Mouse (Mus musculus): Measurements from ENCODE around the gene Dbi. TPM values are rescaled to one million over a fixed set of nuclear protein-coding genes. Genes with fewer than 3 reads are reported as not detected.

The Dbi gene
- total and polyA plus RNA-seq, 2 experiments from 2014 or later = 533 to 1,729 TPM

DNA sequence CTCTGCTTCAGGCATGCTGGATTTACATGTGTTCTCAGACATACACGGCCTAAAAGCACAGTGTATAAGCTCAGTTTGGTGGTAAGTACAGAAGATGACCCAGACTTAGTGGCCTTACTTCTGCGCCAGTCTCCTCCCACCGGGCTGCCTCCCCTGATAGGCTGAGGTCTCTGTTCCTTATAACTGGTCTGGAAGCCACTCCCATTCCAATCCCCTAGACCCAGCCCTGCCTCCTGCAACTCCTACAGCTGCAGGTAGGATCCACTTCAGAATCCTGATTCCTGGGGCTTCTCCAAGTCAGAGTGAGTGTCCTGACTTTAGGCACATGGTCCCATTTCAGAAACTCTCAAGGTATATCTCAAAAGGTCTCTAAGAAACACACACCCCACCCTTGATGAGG lies 35.2 kb downstream of the Dbi start:
- no peaks in the 10 kb centered on the region for H3K27me3 ChIP-seq (ENCODE audit: insufficient read depth, low read length)
- WGBS = 69% methylated on average over 3 of the region's 3 CpGs
- no peak for TF ChIP-seq CTCF (IDR thresholded peaks at IDR 0.05; ENCODE audit: low read depth)

DNA sequence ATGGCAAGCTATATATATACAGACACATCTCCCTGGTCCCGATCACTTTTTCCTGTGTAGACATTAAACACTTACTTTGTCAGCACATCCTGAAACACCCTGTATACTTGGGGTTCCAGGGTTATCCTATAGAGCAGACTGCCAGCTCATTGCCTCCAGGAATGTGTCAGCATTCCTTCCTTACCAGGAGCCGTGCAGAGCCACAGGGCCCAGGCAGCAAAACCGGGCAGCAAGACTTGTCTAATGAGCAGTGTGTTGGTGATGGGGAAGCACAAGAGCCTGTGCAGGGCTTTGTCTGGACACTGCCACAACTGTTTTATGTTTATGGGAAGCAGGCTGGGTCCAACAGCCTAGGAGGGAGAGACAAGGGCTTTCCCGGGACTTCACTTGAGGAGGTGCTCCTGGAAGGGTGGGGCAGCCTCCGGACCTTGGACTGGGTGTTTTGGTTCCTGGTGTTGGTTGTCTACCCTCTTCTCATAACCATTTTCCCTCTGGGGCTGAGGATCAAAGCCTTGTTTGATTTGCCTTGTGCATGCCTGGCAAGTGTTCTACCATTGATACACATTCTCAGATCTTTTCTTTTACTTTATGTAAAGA lies 36.9 kb downstream of the Dbi start:
- ATAC-seq (no peak), DNase-seq (no peak)
- Histone ChIP-seq H3K9me3 (ENCODE audit: low read length) (no peaks in the 10 kb centered on the region), H3K4me2 (ENCODE audit: low read depth) (no peak overlapping the region), H3K9ac (no peak overlapping the region), H3K36me3 (ENCODE audit: insufficient read depth) (no peaks in the 10 kb centered on the region), H3K27ac (ENCODE audit: low read depth, low read length) (no peak overlapping the region), H3K27me3 (ENCODE audit: insufficient read depth, low read length) (no peaks in the 10 kb centered on the region), H3K4me3 (ENCODE audit: low read depth, low read length) (no peak overlapping the region), H3K4me1 (ENCODE audit: insufficient read depth) (no peaks in the 10 kb centered on the region)
- WGBS = 59% methylated on average over 5 of the region's 5 CpGs
- TF ChIP-seq CTCF (IDR thresholded peaks at IDR 0.05; ENCODE audit: low read depth) = no peak

More for the DNA sequence above, 35.2 kb downstream of the Dbi start:
- ATAC-seq = no peak
- H3K4me2 ChIP-seq (ENCODE audit: low read depth) = no peak overlapping the region
- no peak overlapping the region for H3K4me3 ChIP-seq (ENCODE audit: low read depth, low read length)
- H3K9ac ChIP-seq = no peak overlapping the region
- H3K36me3 ChIP-seq (ENCODE audit: insufficient read depth) = no peaks in the 10 kb centered on the region
- no peaks in the 10 kb centered on the region for H3K4me1 ChIP-seq (ENCODE audit: insufficient read depth)
- no peak overlapping the region for H3K27ac ChIP-seq (ENCODE audit: low read depth, low read length)
- DNase-seq = no peak
- H3K9me3 ChIP-seq (ENCODE audit: low read length) = no peaks in the 10 kb centered on the region

DNA sequence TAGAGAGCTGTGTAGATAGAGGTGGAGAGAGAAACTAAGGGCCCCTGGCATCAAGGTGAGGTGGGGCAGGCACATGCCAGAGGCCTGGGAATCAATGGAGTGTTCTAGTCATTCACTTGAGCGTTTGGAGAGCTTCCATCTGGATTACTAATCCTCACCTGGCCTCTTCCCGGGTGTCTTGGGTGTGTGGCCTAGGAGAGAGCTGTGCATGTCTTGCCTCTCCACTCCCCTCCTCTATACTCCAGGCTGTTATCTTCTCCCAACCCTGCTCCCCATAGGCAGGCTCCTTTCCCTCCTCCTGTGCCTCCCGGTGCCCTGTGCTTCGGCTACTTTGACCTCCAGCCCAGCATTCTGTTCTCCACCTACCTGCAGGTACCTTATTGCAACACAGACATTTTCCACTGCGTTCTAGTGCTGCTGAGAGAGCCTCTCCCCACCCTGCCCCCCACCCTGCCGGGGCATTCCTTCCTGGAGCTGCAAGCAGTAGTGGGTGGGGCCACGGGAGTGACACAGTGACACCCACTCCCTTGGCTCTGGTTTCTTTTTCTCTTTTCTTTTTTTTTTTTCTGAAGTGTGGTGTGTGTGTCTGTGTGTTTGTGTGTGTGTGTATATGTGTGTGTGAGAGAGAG lies 37.8 kb downstream of the Dbi start:
- Histone ChIP-seq H3K4me1 (ENCODE audit: insufficient read depth) (no peaks in the 10 kb centered on the region), H3K4me2 (ENCODE audit: low read depth) (no peak overlapping the region), H3K9ac (no peak overlapping the region), H3K4me3 (ENCODE audit: low read depth, low read length) (no peak overlapping the region), H3K27ac (ENCODE audit: low read depth, low read length) (no peak overlapping the region), H3K9me3 (ENCODE audit: low read length) (no peaks in the 10 kb centered on the region), H3K36me3 (ENCODE audit: insufficient read depth) (no peaks in the 10 kb centered on the region), H3K27me3 (ENCODE audit: insufficient read depth, low read length) (no peaks in the 10 kb centered on the region)
- ATAC-seq = no peak
- TF ChIP-seq CTCF (IDR thresholded peaks at IDR 0.05; ENCODE audit: low read depth) = no peak
- no peak for DNase-seq
- 34% methylated on average over 7 of the region's 7 CpGs for WGBS

DNA sequence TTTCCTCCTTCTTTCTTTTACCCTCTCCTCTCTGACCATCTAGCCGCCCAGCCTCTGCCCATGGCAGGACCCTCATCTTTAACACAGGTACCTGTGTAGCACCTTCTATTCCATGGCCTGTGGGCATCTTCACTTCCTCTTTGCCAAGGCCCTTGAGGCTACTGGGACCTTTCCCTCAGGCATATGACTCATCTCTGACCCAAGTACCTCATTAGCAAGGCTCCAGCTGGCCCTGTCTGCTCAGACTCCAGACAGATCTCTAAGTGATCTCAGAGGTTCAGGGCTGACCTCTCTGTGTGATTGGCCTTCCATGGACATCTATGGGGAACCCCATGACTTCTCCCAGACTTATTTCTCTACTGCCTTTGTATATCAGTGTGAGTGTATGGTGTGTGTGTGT lies 40.2 kb downstream of the Dbi start:
- ATAC-seq = no peak
- no peak for TF ChIP-seq CTCF (IDR thresholded peaks at IDR 0.05; ENCODE audit: low read depth)
- Histone ChIP-seq H3K4me1 (ENCODE audit: insufficient read depth) (no peaks in the 10 kb centered on the region), H3K9ac (no peak overlapping the region), H3K9me3 (ENCODE audit: low read length) (no peaks in the 10 kb centered on the region), H3K36me3 (ENCODE audit: insufficient read depth) (no peaks in the 10 kb centered on the region), H3K27me3 (ENCODE audit: insufficient read depth, low read length) (no peaks in the 10 kb centered on the region), H3K4me3 (ENCODE audit: low read depth, low read length) (no peak overlapping the region), H3K27ac (ENCODE audit: low read depth, low read length) (no peak overlapping the region), H3K4me2 (ENCODE audit: low read depth) (no peak overlapping the region)
- 94% methylated on average over 1 of the region's 1 CpGs for WGBS
- DNase-seq = no peak

DNA sequence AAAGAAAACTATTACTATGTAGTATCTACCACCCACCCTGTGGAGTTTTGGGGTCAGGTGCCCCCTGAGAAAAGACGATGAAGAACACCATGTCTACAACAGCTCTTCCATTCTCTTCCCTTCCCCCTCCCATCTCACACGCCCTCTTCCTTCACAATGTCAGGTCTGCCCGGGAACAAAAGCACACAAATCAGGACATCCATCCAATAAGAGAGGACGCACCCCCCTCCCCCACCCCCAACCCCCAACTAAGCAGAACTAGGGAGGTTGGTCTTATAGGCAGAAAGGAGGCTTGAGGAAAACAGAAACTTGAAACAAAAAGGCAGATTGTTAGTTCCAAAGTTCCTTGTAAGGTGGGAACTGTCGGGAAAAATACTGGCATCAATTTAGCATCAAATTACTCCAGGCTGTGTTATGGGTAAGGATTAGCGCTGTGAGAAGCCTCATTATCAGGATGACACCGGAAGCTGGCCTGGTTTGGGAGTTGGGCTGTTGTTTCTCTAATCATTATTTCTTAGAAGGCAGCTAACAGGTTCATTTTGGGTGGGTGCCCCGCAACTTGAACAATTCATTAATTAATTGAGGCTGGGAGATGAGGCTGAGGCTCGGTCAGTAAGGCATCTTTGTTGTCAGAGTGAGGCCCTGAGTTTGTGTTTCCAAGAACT lies 43.0 kb downstream of the Dbi start:
- H3K4me3 ChIP-seq (ENCODE audit: low read depth, low read length) = no peak overlapping the region
- whole genome bisulfite sequencing = 11% methylated on average over 9 of the region's 9 CpGs
- no peak overlapping the region for H3K4me2 ChIP-seq (ENCODE audit: low read depth)
- TF ChIP-seq CTCF (IDR thresholded peaks at IDR 0.05; ENCODE audit: low read depth) = no peak
- no peak overlapping the region for H3K9ac ChIP-seq
- ATAC-seq (no peak), DNase-seq (no peak)
- H3K27ac ChIP-seq (ENCODE audit: low read depth, low read length) = no peak overlapping the region
- H3K36me3 ChIP-seq (ENCODE audit: insufficient read depth) = no peaks in the 10 kb centered on the region
- H3K4me1 ChIP-seq (ENCODE audit: insufficient read depth) = peaks cover 7% of the 10 kb centered on the region; the same call in 1 of the 2 replicates
- peaks cover 13% of the 10 kb centered on the region for H3K27me3 ChIP-seq (ENCODE audit: insufficient read depth, low read length)
- no peaks in the 10 kb centered on the region for H3K9me3 ChIP-seq (ENCODE audit: low read length)

DNA sequence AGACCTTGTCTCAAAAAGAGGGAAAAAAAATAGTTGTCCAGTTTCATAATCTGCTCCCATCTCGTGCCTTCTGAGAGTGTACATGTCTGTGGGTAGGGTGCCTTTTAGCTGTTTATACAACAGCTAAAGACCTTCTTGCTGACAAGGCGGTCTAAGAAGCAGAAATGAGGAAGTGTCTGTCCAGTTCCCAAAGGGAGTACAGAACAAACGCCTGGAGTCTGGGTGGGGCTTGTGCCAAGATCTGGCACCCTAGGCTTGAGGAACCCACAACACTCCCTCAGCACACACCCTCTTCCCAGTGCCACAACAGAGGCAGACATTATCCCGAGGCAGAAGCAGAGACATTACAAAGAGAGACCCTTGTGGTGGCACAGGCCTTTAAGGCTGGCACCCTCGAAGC lies 45.4 kb downstream of the Dbi start:
- DNase-seq (no peak), ATAC-seq (no peak)
- Histone ChIP-seq H3K36me3 (ENCODE audit: insufficient read depth) (no peaks in the 10 kb centered on the region), H3K4me1 (ENCODE audit: insufficient read depth) (peaks cover 9% of the 10 kb centered on the region; the same call in 1 of the 2 replicates), H3K27me3 (ENCODE audit: insufficient read depth, low read length) (peaks cover 13% of the 10 kb centered on the region), H3K9ac (no peak overlapping the region), H3K27ac (ENCODE audit: low read depth, low read length) (no peak overlapping the region), H3K4me3 (ENCODE audit: low read depth, low read length) (no peak overlapping the region), H3K9me3 (ENCODE audit: low read length) (no peaks in the 10 kb centered on the region), H3K4me2 (ENCODE audit: low read depth) (no peak overlapping the region)
- TF ChIP-seq CTCF (IDR thresholded peaks at IDR 0.05; ENCODE audit: low read depth) = no peak
- 77% methylated on average over 5 of the region's 5 CpGs for WGBS

DNA sequence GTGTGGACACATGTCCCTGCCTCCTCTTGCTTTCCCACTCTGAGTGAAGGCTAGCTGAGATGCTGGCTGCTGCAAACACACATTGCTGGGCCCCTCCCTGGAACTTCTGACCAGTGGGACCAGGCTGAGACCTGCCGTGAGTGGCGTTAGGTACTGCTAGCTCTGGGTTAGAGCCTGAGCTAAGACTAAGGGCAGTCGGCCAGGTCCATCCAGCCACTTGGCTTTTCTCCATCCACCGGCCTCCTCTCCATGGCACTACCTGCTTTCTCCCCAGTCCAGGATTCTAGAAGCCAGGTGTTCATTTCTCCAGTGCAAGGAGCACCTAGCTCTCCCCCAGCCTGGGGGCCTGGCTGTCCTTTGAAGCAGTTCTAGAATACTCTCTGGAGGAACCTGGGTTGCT lies 45.9 kb downstream of the Dbi start:
- no peak overlapping the region for H3K9ac ChIP-seq
- DNase-seq (no peak), ATAC-seq (no peak)
- H3K9me3 ChIP-seq (ENCODE audit: low read length) = no peaks in the 10 kb centered on the region
- H3K4me3 ChIP-seq (ENCODE audit: low read depth, low read length) = no peak overlapping the region
- H3K36me3 ChIP-seq (ENCODE audit: insufficient read depth) = no peaks in the 10 kb centered on the region
- peaks cover 13% of the 10 kb centered on the region for H3K27me3 ChIP-seq (ENCODE audit: insufficient read depth, low read length)
- H3K27ac ChIP-seq (ENCODE audit: low read depth, low read length) = no peak overlapping the region
- peaks cover 9% of the 10 kb centered on the region; the same call in 1 of the 2 replicates for H3K4me1 ChIP-seq (ENCODE audit: insufficient read depth)
- H3K4me2 ChIP-seq (ENCODE audit: low read depth) = no peak overlapping the region
- WGBS = 77% methylated on average over 4 of the region's 4 CpGs
- TF ChIP-seq CTCF (IDR thresholded peaks at IDR 0.05; ENCODE audit: low read depth) = no peak
